Mouse (Mus musculus) 3134 (cell line): ENCODE results near the gene Coro7.

Source experiments
- DNase-seq: peaks from one replicate; pipeline ENCODE4 v3.0.0-alpha.2; 2011; ENCODE audit warnings: low spot score; ENCODE audit not compliant: insufficient read length; ENCODE audit errors: extremely low read depth

The Coro7 gene

DNA sequence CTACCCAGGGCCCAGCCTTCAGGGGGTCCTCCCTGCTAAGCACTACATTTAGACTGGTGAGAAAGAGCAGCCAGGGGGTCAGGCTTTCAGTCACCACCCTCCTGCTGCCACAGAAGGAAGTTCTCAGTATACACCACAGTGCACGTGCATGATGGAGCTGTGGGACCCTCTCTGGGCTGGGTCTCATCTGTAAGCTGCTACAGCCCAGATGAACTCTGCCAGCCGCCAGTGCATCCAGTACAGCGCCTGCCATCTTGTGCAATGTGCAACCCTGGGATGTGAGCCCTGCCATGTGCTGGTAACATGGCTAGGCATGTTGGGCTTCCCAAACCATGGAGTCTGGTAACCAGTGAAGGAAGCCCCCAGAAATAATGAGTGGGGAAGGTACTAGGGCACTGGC, 29.4 kb downstream of the Coro7 start:
- DNase-seq = no peak

DNA sequence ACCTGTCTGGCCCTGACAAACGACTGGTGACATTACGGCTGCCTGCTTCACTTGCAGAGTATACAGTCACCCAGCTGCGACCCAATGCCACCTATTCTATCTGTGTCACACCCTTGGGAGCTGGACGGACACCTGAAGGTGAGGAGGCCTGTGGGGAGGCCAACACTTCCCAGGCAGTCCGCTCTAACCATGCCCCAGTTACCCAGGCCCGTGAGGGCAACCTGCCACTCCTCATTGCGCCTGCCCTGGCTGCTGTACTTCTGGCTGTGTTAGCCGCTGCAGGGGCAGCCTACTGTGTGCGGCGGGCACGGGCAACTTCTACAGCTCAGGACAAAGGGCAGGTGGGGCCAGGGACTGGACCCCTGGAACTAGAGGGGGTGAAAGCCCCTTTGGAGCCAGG, 29.9 kb downstream of the Coro7 start:
- no peak for DNase-seq

DNA sequence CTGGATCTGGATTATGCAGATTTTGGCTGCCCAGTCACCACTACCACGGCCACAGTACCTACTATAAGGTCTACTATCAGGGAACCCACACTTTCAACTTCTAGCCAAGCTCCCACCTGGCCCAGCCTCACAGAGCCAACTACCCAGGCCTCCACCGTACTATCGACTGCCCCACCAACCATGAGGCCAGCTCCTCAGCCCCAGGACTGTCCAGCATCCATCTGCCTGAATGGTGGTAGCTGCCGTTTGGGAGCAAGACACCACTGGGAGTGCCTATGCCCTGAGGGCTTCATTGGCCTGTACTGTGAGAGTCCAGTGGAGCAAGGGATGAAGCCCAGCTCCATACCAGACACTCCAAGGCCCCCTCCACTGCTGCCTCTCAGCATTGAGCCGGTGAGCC, 30.4 kb downstream of the Coro7 start:
- DNase-seq = no peak

DNA sequence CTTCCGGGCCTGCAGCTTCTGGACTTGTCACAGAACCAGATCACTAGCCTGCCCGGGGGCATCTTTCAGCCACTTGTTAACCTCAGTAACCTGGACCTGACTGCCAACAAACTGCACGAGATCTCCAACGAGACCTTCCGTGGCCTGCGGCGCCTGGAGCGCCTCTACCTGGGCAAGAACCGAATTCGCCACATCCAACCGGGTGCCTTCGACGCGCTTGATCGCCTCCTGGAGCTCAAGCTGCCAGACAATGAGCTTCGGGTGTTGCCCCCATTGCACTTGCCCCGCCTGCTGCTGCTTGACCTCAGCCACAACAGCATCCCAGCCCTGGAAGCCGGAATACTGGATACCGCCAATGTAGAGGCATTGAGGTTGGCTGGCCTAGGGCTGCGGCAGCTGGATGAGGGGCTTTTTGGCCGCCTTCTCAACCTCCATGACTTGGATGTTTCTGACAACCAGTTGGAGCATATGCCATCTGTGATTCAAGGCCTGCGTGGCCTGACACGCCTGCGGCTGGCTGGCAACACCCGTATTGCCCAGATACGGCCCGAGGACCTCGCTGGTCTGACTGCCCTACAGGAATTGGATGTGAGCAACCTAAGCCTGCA, 31.1 kb downstream of the Coro7 start:
- no peak for DNase-seq

DNA sequence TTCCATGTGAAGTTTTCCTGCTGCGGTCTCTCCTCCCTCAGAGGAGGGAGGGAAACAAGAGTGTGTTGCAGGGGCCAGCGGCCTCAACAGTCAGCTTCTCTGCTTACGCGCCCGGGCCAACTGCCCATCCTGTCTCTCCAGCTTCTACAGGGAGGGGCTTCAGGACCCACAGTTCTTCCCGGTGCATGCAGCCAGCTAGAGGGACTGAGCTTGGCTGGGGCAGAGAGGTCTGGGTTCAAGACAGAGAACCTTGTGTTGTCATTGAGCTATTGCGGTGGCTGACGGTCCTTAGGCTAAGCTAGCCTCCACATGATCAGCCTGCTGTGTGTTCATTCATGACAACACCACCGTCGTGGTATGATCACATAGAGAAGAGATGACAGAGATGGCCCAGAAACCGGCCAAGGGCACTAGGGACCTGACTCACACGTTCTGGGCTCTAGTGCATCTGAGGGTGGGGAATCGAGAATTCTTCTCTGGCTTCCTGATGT, 31.9 kb downstream of the Coro7 start:
- DNase-seq = peak; percentile 78

DNA sequence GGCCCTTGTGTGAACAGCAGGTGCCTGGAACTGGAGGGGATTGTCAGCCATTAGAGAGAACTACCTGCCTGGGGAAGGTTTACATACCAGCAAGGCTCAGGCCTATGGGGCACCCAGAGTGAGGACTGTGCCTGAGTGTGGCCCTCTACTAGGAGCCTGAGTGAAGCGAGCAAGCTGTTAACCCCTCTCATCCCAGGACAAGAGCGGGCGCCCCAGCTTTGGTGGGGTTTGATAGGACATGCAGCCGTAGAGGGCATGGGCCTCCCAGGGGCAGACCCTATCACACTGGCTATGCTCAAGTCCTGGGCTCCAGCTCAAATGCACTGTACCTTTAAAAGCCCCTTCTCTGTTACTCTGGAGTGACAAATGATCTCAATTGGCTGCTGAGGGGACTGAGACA, 32.7 kb downstream of the Coro7 start:
- no peak for DNase-seq

DNA sequence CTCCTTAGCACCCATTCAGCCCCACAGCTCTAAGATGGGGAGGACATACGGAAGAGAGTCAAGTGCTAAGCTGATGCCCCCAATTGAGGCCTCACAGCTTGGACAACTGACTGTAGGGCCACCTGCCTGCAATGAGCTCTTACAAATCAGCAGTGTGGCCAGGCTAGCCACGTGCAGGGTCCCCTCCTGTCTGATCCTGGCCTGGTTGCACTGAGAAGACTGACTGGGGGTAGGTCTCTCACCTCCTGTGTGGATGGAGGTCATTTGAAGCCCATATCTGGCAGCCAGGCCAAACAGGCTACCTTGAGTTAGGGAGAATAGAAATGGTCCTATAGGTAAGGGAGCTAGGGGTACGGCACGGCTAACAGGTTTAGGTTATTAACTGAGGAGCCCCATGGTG, 33.7 kb downstream of the Coro7 start:
- DNase-seq = no peak

DNA sequence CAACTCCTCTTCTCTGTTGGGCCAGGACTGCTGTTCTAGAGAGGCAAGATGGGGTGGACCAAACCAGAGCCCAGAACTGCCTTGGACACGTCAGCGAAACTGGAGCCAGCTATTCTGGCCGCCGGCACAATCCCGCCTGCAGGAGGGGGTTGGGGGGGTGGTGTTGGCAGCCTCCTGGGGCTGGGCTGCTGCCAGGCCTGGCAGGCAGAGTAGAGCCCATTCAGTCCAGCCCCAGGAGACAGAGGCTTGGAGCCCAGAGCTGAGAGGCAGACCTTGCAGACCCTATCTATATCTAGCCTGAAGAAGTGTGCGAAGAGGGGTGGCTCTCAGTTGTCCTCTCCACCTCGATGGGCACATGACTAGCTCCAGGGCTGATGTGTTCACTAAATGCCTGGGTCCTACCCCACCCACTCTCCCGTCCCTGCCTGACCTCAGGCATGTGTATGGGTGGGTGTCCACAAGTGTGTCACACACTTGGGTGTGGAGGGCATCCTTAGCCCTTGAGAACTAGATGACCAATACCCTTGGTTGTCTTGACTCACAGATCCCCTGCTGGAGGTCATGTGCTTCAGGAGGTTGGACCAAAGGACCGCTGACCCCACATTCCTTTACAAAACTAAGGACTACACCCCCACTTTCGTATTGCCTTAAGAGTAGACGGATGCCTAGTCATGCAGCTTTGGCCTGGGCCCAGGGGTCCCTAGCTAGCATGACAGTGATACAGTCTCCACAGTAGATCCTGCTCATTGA, 35.7 kb downstream of the Coro7 start:
- peak; percentile 95 for DNase-seq

DNA sequence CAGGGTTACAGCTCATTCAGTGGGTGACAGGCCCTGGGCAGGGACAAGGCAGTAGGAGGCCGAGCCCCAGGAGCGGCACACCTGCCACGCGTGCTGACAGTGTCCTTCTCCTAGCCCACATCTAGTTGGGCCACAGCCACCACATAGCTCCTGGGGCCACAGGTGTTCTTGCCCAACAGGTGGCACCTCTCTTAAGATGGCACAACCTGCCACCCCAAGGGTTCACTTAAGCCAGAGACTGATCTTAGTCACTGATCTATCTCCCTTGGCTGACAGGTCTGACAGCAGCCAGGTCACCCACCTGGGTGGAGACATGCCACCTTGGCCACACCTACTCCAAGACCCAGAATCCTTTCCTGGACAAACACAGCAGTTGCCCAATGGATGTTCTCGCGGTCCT, 36.6 kb downstream of the Coro7 start:
- DNase-seq = peak; percentile 49

DNA sequence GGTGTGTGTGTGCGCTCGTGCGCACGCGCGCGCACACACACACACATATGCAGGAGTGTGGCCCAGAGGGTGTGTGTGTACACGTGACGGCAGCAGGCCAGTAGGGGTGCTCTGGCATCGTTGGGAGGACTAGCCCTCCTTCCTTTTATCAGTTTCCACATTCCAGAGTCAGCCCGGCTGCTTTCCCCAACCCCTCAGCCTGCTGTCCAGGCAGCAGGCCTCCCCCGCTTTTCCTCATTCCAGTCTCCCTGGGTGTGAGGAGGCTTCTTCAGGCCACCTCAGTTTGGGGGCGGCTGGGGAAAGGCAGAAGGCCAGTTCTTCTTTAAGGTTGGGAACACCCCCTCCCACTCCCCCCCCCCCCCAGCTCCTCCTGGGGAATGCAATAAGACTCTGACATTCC, 37.4 kb downstream of the Coro7 start:
- DNase-seq = peak; percentile 82

DNA sequence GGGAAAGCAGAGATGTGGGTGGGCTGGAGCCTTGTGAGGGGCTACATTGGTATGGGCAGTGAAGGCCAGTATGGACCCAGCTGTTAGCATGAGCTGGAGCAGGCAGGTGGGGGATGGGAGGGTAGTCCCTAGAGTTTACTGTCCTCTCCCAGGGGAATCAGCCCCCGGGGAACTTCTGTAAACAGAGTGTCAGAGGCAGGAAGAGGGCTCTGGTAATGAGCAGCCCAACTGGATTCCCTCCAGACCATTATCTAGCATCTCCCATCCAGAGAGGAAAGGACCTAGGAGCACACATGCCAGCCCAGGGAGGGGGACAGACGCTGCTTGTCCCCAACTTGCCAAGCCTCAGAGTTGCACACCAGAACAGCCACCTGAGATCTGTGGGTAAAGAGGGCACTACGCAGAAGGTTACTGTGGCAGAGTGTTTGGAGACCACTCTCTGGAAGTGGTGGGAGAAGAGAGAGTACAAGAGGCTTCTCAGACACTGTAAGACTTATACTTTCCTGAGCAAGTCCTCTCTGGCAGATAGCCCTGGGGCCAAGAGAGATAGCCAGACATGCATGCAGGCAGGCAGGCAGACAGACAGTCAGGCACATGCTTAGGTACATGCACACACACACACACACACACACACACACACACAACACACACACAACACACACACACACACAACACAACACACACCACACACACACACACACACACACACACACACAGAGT, 38.3 kb downstream of the Coro7 start:
- peak; percentile 59 for DNase-seq

DNA sequence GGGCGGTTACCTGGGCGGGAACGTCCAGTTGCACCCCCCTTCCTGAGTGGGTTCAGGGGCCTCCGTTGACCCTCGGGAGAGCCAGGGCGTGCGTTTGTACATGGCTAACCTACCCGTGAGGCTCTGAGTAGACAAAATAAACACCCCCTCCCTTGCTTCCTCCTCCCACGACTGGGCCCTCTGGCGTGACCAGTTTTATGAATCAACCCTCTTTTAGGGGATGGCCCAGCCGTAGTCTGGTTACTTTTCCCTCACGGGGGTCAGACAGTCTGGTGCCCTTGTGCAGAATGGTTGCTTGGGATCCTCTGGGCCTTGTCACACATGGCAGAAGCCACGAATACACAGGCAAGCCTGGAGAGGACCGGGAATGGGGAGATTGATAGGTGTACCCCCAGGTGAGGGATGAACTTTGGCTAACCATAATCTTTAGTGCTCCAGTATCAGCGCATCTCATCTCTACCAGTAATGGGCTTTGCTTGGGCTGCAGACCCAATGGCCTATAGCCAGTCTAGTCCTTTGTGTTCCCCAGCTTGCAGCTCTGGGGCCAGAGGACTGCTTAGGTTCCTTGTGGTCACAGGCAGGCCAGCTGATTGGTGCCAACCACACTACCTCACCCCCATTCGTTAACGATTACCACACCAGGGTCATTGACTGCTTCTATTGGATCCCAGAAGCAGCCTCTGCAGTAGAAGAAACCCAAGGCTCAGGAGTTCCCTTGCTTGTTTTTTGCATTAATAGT, 39.1 kb downstream of the Coro7 start:
- peak; percentile 67 for DNase-seq

DNA sequence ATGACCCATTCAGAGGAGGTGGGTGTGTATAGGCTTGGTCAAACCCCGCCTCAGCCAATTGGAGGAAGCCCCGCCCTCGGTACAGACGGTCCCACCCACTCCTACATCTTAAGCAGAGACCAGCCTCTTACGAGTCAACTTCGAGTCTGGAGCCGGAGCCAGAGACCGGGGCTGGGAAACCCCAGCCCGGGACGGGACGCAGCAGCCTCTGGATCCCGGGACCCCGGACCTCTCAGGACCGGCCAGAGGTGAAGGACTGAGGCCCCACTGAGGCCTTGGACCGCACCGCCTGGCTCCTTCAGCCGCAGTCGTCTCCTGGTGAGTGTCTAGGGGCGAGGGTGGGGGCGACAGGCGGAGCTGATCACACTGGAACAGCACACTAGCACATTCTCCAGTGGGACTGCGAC, 39.7 kb downstream of the Coro7 start, which contains the start of the genes Vasn and Dnaja3:
TSS of gene Vasn (plus strand) at position 111 of the 407 bp plus-strand sequence.
TSS of gene Dnaja3 (plus strand) at position 159 of the 407 bp plus-strand sequence.
- peak; percentile 92 for DNase-seq

DNA sequence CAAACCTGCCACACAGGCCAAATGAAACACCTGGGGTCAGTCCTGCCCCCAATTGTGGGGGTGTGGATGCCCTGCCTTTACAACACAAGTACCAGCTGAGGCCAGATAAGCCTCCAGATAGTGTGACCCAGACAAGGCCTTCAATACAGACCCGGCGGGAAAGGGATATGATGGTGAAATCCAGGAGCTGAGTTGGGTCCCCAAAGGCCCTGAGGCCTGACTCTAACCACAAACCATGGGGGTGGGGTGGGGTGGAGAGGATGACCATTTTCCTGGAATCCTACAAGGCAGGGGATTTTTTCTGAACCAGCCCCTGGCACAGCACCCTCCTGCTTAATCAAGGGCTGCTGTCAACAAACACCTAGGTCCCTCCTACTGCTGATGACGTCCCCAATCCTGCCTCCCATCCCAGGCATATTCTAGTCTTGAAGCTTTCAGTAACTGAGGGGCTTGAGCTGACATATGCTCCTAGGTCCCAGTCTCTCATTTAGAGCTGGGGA, 40.6 kb downstream of the Coro7 start:
- no peak for DNase-seq

DNA sequence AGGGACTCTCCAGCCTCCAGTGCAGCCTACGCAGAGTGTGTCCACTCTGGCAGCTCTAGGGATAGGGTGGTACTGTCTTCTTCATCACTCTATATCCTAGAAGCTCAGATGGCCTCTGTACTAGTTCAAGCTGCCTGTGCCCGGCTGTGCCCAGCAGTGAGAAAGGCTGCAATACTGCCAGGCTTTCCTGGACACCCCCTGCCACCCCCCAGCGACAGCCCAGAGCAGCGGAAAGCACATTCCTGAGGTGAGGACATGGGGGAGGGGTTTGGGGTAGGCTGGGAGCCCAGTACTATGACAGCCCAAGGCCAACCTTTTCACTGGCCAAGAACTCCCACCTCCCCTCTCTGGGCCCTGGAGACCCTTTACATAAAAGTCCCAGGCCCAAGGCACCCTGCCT, 43.8 kb downstream of the Coro7 start:
- DNase-seq = no peak

DNA sequence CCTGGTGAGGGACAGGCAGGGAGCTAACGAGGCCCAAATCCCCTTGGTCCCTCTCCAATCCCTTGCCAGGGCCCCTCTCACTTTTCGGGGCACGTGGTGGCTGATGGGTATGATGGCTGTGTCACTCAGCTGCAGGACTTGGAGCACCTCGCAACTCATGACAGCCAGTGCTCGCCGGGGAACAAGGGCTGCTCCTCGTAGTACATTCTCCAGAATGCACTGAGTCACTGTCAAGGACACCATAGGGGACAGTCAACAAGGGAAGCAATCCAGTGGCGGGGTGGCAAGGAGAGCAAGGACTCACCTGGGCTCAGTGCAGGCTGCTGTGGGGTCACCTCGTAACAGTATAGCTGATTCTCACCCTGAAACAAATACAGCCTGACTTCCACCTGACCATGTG, 44.9 kb downstream of the Coro7 start:
- DNase-seq = no peak

DNA sequence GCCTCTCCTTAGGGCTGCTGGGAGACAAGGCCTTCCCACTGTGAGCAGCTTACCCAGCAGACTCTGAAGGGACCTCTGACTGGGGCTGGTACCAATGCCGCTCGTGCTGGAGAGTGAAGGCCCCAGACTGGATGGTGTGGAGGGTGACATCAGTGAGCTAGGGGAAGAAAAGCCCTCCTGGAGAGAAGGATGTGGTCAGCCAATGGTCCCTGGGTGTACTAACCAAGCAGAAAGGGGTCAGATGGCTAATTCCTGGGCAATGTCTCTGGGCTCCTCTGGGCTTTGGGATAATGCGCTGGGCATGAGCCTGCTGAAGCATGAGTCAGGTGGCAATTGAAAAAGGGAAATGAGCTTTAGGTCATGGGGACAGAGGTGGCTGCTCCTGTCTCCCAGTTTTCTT, 45.9 kb downstream of the Coro7 start:
- no peak for DNase-seq

DNA sequence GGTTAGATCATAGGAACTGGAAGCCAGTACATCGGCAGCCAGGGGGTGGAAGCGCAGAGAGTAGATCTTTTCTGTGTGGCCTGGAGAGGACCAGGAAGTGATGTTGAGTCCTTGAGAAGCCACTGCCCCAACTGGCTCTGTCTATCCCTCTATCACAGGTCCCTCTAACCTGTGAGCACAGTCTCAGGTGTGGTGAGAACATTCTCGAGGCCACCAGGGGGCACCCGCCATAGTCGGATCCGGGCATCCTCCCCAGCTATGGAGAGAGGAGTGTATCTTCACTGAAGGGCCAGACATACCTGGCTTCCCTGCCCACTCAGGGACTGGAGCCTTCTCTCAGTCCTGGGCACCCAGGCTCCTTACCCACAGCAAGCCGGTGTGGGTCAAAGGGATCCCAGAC, 47.5 kb downstream of the Coro7 start:
- no peak for DNase-seq

DNA sequence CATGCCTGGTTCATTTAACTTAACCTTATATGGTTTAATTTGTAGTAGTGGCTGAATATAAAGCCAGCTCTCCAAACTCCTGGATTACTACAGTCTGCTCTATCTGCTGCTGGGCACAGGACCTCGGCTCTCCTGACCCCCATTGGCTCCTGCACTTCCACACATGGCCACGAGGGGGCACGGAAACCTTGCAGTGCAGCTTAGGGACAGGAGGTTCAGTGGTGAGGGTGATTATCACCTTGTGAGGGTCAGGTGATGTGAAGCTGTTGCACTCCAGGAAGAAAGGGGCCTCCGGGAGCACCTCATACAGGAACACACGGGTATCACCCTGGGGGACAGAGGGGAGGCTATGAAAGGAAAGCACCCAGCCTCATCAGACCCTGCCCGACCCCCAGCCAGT, 49.6 kb downstream of the Coro7 start:
- DNase-seq = peak; percentile 59

DNA sequence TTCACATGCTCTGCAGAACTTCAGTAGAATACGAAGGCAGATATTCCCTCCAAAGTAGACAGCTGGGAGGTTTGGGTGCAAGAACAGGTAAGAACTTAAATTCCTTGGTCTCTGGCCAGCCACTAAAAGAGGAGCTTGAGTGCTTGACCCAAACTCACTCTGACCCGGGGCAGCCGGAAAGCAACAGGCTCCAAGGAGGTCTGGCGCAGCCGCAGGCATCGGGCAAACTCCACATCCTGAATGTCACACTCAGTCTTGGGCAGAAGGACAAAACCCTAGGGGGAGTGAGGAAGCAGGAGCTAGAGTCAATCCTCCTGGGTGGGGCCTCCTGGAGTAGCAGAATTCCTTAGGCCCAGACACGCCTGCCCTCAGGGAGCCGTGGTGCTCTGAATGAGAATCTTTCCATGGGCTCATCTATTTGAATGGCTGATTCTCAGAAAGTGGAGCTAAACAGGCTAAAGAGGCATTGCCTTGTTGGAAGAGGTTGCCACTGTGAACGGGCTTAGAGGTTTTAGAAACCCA, 50.6 kb downstream of the Coro7 start:
- DNase-seq = no peak

DNA sequence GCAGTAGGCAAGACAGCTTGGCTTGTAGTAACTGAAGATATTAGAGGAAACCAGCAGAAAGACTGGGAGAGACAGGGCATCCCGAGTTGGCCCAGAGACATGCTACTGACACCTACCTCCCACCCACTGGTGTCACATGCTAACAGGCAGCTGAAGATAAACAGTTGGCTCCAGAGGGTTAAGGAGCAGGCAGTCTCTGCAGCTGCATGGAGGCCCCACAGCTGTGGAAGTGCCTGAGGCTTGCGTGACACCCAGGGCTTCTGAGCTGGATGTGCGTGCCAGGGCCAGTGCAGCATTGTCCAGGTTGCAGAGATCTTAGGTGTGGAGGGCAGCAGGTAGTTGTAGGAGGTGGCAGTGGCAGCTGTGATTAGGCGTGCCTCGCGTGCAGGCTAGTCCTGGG, 52.5 kb downstream of the Coro7 start:
- DNase-seq = no peak
